Mouse (Mus musculus) kidney, postnatal 0 days (tissue): ENCODE measurements around the gene Mtmr14. TPM values are rescaled to one million over a fixed set of nuclear protein-coding genes. Genes with fewer than 3 reads are reported as not detected.

Source experiments
- ATAC-seq: fragments of 200-750 bp; cut with Nextera tagmentation; replicated peaks from 2 replicates; pipeline ENCODE4 v1.8.0; 2017; ENCODE audit warnings: low read depth, moderate number of reproducible peaks, moderate TSS enrichment, moderate library complexity; ENCODE audit not compliant: low FRiP score
- DNase-seq: peaks from one replicate; pipeline ENCODE4 v3.0.0-alpha.2; 2016; ENCODE audit warnings: low spot score
- H3K27ac ChIP-seq: fragments of 300-500 bp; sonication (generic); 2 replicates; pipeline ENCODE4 v1.5.1; 2014; ENCODE audit warnings: mild to moderate bottlenecking
- H3K27me3 ChIP-seq: fragments of 300-500 bp; sonication (generic); 2 replicates; pipeline ENCODE4 v1.6.1; 2014; ENCODE audit warnings: low read length, mixed read lengths; ENCODE audit not compliant: insufficient read depth
- H3K36me3 ChIP-seq: fragments of 300-500 bp; sonication (generic); 2 replicates; pipeline ENCODE4 v1.6.1; 2014; ENCODE audit warnings: low read length, mixed read lengths; ENCODE audit not compliant: insufficient read depth
- H3K4me1 ChIP-seq: fragments of 300-500 bp; sonication (generic); replicated peaks from 2 replicates; pipeline ENCODE4 v1.6.1; 2014; ENCODE audit warnings: antibody characterized with exemption, low read length, mixed read lengths; ENCODE audit not compliant: insufficient read depth
- H3K4me2 ChIP-seq: fragments of 300-500 bp; sonication (generic); 2 replicates; pipeline ENCODE4 v1.6.1; 2014; ENCODE audit warnings: mild to moderate bottlenecking, low read length, moderate library complexity, mixed read lengths
- H3K4me3 ChIP-seq: fragments of 300-500 bp; sonication (generic); replicated peaks from 2 replicates; pipeline ENCODE4 v1.5.1; 2014; ENCODE audit warnings: low read depth, low read length
- H3K9ac ChIP-seq: fragments of 300-500 bp; sonication (generic); 2 replicates; pipeline ENCODE4 v1.6.1; 2014; ENCODE audit warnings: low read depth, low read length
- H3K9me3 ChIP-seq: fragments of 300-500 bp; sonication (generic); replicated peaks from 2 replicates; pipeline ENCODE4 v1.6.1; 2016; ENCODE audit warnings: low read length, inconsistent platforms, mixed read lengths
- CTCF ChIP-seq: IDR thresholded peaks from 2 replicates; pipeline ENCODE4 v1.5.1; 2016; ENCODE audit warnings: antibody characterized with exemption, low read depth, mild to moderate bottlenecking, moderate library complexity
- WGBS: fragments of 180-500 bp; shearing (Covaris S2); extraction: QIAGEN DNeasy Blood & Tissue Kit; methylation state at CpG from one replicate; pipeline ENCODE4 v1.1.7; 2014; 5-methylcytosine and 5-hydroxymethylcytosine counted together
- polyA plus RNA-seq: library from polyadenylated mRNA; unstranded; fragments of >200 nt; fragmentation: Nextera tagmentation; extraction: Ambion mirVana; gene quantifications from 2 replicates; pipeline ENCODE4 v1.2.1, GENCODE M21; 2015

Mtmr14 gene
- polyA plus RNA-seq, 1 experiment from 2014 or later, result 33.7 TPM

GRCm38 (mm10) chr6:113267988-113268387 is 30.3 kb downstream of the Mtmr14 start:
- Histone ChIP-seq H3K27me3 (no peaks in the 10 kb centered on the region), H3K27ac (no peak overlapping the region), H3K9ac (no peak overlapping the region), H3K4me1 (no peaks in the 10 kb centered on the region), H3K4me3 (no peak overlapping the region), H3K36me3 (peaks cover 70% of the 10 kb centered on the region), H3K4me2 (no peak overlapping the region), H3K9me3 (no peaks in the 10 kb centered on the region)
- no peak for TF ChIP-seq CTCF
- 85% methylated on average over 1 of the region's 1 CpGs for WGBS
- DNase-seq, result no peak
- ATAC-seq, result no peak

DNA sequence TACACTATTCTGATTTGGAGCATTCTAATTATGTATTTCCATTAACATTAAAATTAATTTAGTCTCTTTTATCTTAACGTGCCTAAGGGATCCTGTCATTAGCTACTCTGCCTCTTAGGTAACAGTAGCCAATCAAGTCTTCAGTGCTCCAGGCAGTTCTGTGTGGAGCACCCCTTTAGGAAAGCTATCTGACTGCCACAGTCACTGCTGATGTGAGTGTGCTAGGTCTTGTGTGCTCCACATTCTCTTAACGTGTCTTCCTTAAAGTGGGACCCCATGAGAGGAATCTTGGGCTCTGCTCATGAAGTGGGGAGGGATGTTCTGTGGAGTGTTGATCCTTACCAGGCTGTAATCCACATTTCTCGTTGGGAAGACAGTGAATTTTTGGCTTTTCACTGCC is 34.7 kb downstream of the Mtmr14 start:
- peaks cover 65% of the 10 kb centered on the region for H3K36me3 ChIP-seq
- H3K4me3 ChIP-seq, result no peak overlapping the region
- WGBS, result 89% methylated on average over 3 of the region's 3 CpGs
- no peaks in the 10 kb centered on the region for H3K4me1 ChIP-seq
- no peak for TF ChIP-seq CTCF
- H3K27ac ChIP-seq, result no peak overlapping the region
- no peak for ATAC-seq
- H3K27me3 ChIP-seq, result no peaks in the 10 kb centered on the region
- DNase-seq, result no peak
- H3K4me2 ChIP-seq, result no peak overlapping the region
- no peak overlapping the region for H3K9ac ChIP-seq
- no peaks in the 10 kb centered on the region for H3K9me3 ChIP-seq

GRCm38 (mm10) chr6:113276846-113277245 is 39.2 kb downstream of the Mtmr14 start:
- Histone ChIP-seq H3K27me3 (no peaks in the 10 kb centered on the region), H3K36me3 (peaks cover 32% of the 10 kb centered on the region), H3K4me3 (no peak overlapping the region), H3K27ac (no peak overlapping the region), H3K4me2 (no peak overlapping the region), H3K9ac (no peak overlapping the region), H3K4me1 (no peaks in the 10 kb centered on the region), H3K9me3 (no peaks in the 10 kb centered on the region)
- DNase-seq, result no peak
- ATAC-seq, result no peak
- no peak for TF ChIP-seq CTCF
- 55% methylated on average over 4 of the region's 4 CpGs for WGBS

DNA sequence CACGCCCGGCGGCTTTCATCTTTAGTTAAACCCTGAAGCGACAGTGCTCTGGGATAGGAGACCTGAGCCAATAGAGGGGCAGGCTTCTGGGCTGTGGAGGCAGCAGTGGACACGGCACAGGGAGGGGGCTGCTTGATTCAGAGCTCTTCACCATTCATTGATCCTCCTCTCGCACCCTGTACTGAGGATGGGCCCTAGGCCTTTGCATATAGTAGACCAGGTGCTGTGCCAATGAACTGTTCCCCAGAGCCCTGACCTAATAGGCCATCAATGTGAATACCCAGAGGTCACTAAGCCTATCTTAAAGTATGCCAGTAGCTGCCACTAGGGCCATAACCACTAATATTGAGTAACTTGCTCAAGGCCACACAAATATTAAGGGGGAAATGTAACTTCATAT is 44.0 kb downstream of the Mtmr14 start:
- H3K27ac ChIP-seq, result no peak overlapping the region
- WGBS, result 67% methylated on average over 6 of the region's 6 CpGs
- TF ChIP-seq CTCF, result no peak

DNA sequence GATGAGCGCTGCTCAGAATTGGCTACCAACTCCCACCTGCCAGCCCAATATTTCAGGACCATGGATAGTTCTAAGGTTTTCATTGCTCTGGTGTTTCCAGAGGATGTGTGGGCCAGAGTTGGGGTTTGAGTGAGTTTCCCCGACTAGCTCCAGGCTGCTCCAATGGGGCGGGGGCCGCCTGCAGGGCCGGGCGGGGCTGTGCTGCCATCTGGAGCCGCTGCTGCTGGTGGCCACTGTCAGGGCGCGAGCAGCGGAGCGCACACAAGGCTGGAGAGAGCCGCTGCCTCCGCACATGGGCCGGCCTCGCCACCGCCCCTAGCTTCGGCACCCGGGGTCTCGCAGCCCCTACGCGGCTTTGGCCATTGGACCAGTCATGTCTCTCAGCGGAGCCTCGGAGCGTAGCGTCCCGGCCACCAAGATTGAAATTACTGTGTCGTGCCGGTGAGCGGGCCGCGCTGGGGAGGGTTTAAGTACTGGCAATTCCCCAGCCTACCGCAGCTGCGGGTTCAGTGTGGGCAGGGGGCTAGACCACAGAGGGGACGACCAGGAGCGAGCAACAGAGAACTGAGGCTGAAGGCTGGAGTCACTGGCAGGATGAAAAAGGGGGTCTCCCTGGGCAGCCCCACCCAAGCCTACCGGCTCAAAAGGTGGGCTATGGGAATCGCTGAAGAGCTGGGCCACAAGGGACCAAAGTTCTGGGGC is 44.6 kb downstream of the Mtmr14 start, which contains the start of gene Cpne9:
TSS of gene Cpne9 (plus strand) at position 207 of the 702 bp plus-strand sequence.
- DNase-seq (peak; percentile 75), ATAC-seq (peak; percentile 65)
- peak; percentile 32 for TF ChIP-seq CTCF
- 0 out of 2 replicates have a peak, but pooled peaks cover 7% of the 10 kb centered on the region for H3K36me3 ChIP-seq
- H3K4me1 ChIP-seq, result no peaks in the 10 kb centered on the region
- no peaks in the 10 kb centered on the region for H3K9me3 ChIP-seq
- H3K9ac ChIP-seq, result no peak within 1 kb of the TSS
- peak within 1 kb of the TSS; percentile 39 for H3K4me2 ChIP-seq
- 2% methylated on average over 37 of the region's 37 CpGs for WGBS
- H3K27me3 ChIP-seq, result peaks cover 19% of the 10 kb centered on the region; the same call in 1 of the 2 replicates
- H3K4me3 ChIP-seq, result no peak within 1 kb of the TSS
- H3K27ac ChIP-seq, result no peak within 1 kb of the TSS

More for the DNA sequence above, 44.0 kb downstream of the Mtmr14 start:
- Histone ChIP-seq H3K36me3 (peaks cover 9% of the 10 kb centered on the region; the same call in 1 of the 2 replicates), H3K4me3 (no peak overlapping the region), H3K9me3 (no peaks in the 10 kb centered on the region), H3K9ac (no peak overlapping the region), H3K4me1 (no peaks in the 10 kb centered on the region), H3K27me3 (peaks cover 19% of the 10 kb centered on the region; the same call in 1 of the 2 replicates), H3K4me2 (no peak overlapping the region)
- DNase-seq (no peak), ATAC-seq (peak; percentile 18)

DNA sequence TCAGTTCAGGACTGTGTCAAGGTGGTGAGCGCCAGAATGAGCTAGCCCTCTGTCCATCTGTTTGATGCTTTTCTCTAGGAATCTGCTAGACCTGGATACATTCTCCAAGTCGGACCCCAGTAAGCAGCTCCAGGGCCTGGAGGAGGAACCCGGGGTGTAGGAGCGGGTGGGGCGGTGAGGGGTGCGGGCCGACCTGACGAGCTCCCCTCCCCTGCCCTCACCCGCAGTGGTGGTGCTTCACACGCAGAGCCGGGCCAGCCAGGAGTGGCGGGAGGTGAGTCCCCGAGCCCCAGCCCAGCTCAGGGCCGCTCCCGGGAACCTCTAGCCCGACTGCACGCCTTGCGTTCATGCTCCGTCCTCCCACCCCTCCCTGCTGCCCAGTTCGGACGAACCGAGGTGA is 45.3 kb downstream of the Mtmr14 start:
- H3K27me3 ChIP-seq, result peaks cover 19% of the 10 kb centered on the region; the same call in 1 of the 2 replicates
- 1% methylated on average over 22 of the region's 22 CpGs for WGBS
- no peak overlapping the region for H3K4me3 ChIP-seq
- H3K4me1 ChIP-seq, result no peaks in the 10 kb centered on the region
- ATAC-seq (peak; percentile 22; the same call in 1 of the 2 replicates), DNase-seq (no peak)
- H3K9me3 ChIP-seq, result no peaks in the 10 kb centered on the region
- H3K4me2 ChIP-seq, result peak overlapping the region; percentile 39
- H3K9ac ChIP-seq, result no peak overlapping the region
- H3K36me3 ChIP-seq, result 0 out of 2 replicates have a peak, but pooled peaks cover 2% of the 10 kb centered on the region
- TF ChIP-seq CTCF, result no peak
- no peak overlapping the region for H3K27ac ChIP-seq
